Mouse (Mus musculus) erythroblast, embryonic 14.5 days (primary cell): ENCODE measurements around the gene Perm1.

Source experiments
- GATA1 ChIP-seq: IDR thresholded peaks from 2 replicates; pipeline ENCODE4 v1.6.1; 2012; ENCODE audit warnings: low read length, inconsistent platforms, mixed read lengths
- TAL1 ChIP-seq: IDR thresholded peaks from 3 replicates; pipeline ENCODE4 v1.6.1; 2012; ENCODE audit warnings: low read length, inconsistent platforms, mixed read lengths

GRCm38 (mm10) chr4:156193200-156193590, 22.5 kb upstream of the Perm1 start:
- TF ChIP-seq GATA1 (no peak), TAL1 (no peak)
